Mouse (Mus musculus): ENCODE data around the gene Nxph3.
"Not testable (repeated sequence)": the region's sequence is repeated elsewhere in the genome, so short reads cannot be mapped to it uniquely, and the experiment has no call there.

The Nxph3 gene

GRCm38 (mm10) chr11:95519996-95520395 lies 5.6 kb upstream of the Nxph3 start:
- DNase-seq (ENCODE audit: extremely low read depth, low read depth, low spot score) = no peak

GRCm38 (mm10) chr11:95519299-95519698 lies 4.9 kb upstream of the Nxph3 start:
- no peak for DNase-seq (ENCODE audit: extremely low read depth, low read depth, low spot score)

- no peak for DNase-seq (ENCODE audit: extremely low read depth, low read depth, low spot score)
Measured at GRCm38 (mm10) chr11:95517162-95517561, 2.8 kb upstream of the Nxph3 start.

GRCm38 (mm10) chr11:95516491-95516911 lies 2.1 kb upstream of the Nxph3 start:
- DNase-seq (ENCODE audit: extremely low read depth, low read depth, low spot score) = no peak

GRCm38 (mm10) chr11:95515376-95516323 lies 1.3 kb upstream of the Nxph3 start:
- no peak for DNase-seq (ENCODE audit: extremely low read depth, low read depth, low spot score)

GRCm38 (mm10) chr11:95513461-95514297 lies 691 bp downstream of the Nxph3 start:
- DNase-seq (ENCODE audit: extremely low read depth, low read depth, low spot score) = no peak

- DNase-seq (ENCODE audit: extremely low read depth, low read depth, low spot score) = no peak
Measured at GRCm38 (mm10) chr11:95512383-95512782, 2.0 kb downstream of the Nxph3 start.

GRCm38 (mm10) chr11:95511919-95512318 lies 2.5 kb downstream of the Nxph3 start:
- no peak for DNase-seq (ENCODE audit: extremely low read depth, low read depth, low spot score)

- DNase-seq (ENCODE audit: extremely low read depth, low read depth, low spot score) = no peak
Measured at GRCm38 (mm10) chr11:95510631-95511030, 3.7 kb downstream of the Nxph3 start.

- DNase-seq (ENCODE audit: extremely low read depth, low read depth, low spot score) = no peak
Measured at GRCm38 (mm10) chr11:95509126-95509717, 5.1 kb downstream of the Nxph3 start.

GRCm38 (mm10) chr11:95508211-95508926 lies 6.0 kb downstream of the Nxph3 start:
- no peak for DNase-seq (ENCODE audit: extremely low read depth, low read depth, low spot score)

- no peak for DNase-seq (ENCODE audit: extremely low read depth, low read depth, low spot score)
Measured at GRCm38 (mm10) chr11:95507785-95508184, 6.6 kb downstream of the Nxph3 start.

GRCm38 (mm10) chr11:95507041-95507716 lies 7.2 kb downstream of the Nxph3 start:
- no peak for DNase-seq (ENCODE audit: extremely low read depth, low read depth, low spot score)

- no peak for DNase-seq (ENCODE audit: extremely low read depth, low read depth, low spot score)
Measured at GRCm38 (mm10) chr11:95504271-95504731, 10.1 kb downstream of the Nxph3 start.

GRCm38 (mm10) chr11:95503581-95504180 lies 10.7 kb downstream of the Nxph3 start:
- DNase-seq (ENCODE audit: extremely low read depth, low read depth, low spot score) = no peak

GRCm38 (mm10) chr11:95501826-95502225 lies 12.5 kb downstream of the Nxph3 start:
- DNase-seq (ENCODE audit: extremely low read depth, low read depth, low spot score) = not testable (repeated sequence)

GRCm38 (mm10) chr11:95500836-95501235 lies 13.5 kb downstream of the Nxph3 start:
- DNase-seq (ENCODE audit: extremely low read depth, low read depth, low spot score) = no peak

GRCm38 (mm10) chr11:95500412-95500811 lies 14.0 kb downstream of the Nxph3 start:
- no peak for DNase-seq (ENCODE audit: extremely low read depth, low read depth, low spot score)

- no peak for DNase-seq (ENCODE audit: extremely low read depth, low read depth, low spot score)
Measured at GRCm38 (mm10) chr11:95497921-95498320, 16.4 kb downstream of the Nxph3 start.

GRCm38 (mm10) chr11:95495883-95496282 lies 18.5 kb downstream of the Nxph3 start:
- no peak for DNase-seq (ENCODE audit: extremely low read depth, low read depth, low spot score)

Data from fat pad, adult 2 months (tissue).